Mouse (Mus musculus): ENCODE results near the gene Ogg1. TPM values are rescaled to one million over a fixed set of nuclear protein-coding genes. Genes with fewer than 3 reads are reported as not detected.
"Not testable (repeated sequence)": the region's sequence is repeated elsewhere in the genome, so short reads cannot be mapped to it uniquely, and the experiment has no call there.

Ogg1 gene
- total RNA-seq, 1 experiment from 2014 or later = 9.8 TPM

DNA sequence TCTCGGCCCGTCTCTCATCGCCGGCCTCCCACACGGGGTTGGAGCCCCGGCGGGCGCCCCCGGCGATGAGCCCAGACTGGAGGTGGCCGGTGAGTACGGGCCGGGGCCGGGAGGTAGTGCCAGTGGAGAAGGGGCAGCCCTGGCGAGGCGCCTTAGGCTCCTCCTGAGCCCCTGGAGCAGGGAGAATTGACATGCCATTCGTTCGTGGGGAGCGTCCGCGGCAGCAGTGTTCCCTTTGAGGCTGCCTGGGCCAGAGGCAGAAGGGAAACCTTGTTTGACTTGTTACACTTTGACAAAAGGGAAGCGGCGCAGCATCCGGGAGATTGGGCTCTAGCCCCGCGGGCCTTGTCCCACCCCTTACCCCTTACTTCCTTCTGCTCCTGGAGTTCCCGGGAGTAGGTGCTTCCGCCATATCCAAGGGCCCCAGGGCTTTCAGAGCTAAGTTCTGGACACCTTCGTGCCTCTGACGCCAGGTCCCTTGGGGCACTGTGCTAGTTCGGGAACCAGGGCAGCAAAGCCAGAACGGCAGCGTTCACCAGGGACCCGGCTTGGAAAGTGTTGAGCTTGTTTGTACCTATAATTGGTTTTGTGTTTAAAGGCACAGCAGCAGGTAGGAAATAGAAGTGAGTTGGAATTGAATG lies 19.2 kb upstream of the Ogg1 start:
- ATAC-seq (replicated peaks in 1 of 2; ENCODE audit: insufficient read depth in 1 of 2, low FRiP score in 2 of 2, low TSS enrichment in 1 of 2, low read depth in 1 of 2, poor library complexity in 2 of 2, severe bottlenecking in 2 of 2) = peak in 1 of 2 experiments; percentile 13; a peak in 2 of 4 replicates

DNA sequence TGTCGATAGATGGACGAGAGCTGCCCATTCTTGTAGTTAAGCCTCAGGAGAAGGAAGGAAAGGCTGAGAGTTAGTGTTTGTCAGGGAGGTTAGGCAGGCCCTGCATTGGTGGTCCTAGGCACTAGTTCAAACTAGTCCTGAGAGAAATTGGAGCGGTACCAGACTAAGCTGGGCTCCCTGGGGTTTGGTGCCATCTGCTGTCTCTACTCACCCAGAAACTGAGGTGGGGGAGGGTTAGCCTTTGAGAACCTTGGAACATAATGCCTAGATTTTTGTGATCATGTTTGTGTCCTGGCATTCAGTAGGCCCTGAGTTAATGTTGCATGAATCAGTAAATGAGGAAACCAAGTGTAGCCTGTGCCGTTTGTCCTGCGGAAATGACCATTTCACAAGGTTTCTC lies 18.6 kb upstream of the Ogg1 start:
- ATAC-seq (replicated peaks in 1 of 2; ENCODE audit: insufficient read depth in 1 of 2, low FRiP score in 2 of 2, low TSS enrichment in 1 of 2, low read depth in 1 of 2, poor library complexity in 2 of 2, severe bottlenecking in 2 of 2) = no peak; a peak in 1 of 4 replicates

DNA sequence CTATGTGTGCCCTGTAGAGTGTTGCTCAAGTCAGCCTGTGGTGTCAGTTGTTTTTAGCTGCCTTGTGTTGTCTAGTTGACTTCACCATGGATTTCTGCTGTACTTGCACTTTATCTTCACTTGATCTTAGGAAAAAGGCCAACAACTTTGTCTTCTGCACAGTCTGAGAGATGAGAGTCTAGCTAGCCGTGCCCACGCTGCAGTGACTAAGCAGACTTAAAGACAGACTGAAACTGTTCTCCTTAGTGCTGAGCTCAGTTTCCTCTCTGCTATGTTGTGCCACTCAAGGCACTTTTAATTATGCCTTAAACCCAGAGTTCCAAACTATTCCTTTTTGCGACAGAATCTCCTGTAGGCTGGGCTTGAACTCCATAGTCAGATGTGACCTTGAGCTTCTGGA lies 10.8 kb upstream of the Ogg1 start:
- no peak for ATAC-seq (replicated peaks in 1 of 2; ENCODE audit: insufficient read depth in 1 of 2, low FRiP score in 2 of 2, low TSS enrichment in 1 of 2, low read depth in 1 of 2, poor library complexity in 2 of 2, severe bottlenecking in 2 of 2)

DNA sequence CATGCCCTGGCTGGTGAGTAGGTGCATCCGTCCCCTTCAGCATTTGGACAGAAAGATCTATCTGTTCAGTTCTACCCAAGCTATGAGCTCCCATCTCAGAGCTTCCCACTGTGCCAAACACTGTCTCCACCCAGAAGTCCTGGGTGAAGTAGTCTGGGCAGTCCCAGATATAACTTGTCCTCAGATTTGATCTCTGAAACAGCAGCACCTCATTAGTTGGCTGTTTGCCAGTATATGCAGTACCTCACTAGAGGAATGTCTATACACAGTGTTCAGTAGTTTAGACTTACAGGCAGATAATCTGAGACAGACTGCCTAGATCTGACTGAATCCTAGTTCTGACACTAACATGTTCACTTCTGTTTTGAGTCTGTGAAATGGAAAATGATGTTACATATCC lies 2.6 kb downstream of the Ogg1 start:
- no peak for ATAC-seq (replicated peaks in 1 of 2; ENCODE audit: insufficient read depth in 1 of 2, low FRiP score in 2 of 2, low TSS enrichment in 1 of 2, low read depth in 1 of 2, poor library complexity in 2 of 2, severe bottlenecking in 2 of 2)

DNA sequence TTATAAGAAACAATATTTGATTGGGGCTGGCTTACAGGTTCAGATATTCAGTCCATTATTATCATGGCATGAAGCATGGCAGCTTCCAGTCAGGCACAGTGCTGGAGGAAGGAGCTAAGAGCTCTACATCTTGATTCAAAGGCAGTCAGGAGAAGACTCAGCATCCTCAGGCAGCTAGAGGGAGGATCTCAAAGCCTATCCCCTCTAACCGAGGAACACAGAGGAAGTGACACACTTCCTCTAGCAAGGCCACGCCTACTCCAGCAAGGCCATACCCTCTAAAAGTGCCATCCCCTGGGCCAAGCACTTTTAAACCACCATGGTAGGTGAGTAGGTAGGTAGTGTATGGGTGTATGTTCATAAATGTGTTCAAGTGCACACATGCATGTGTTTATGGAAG lies 3.8 kb downstream of the Ogg1 start:
- ATAC-seq (replicated peaks in 1 of 2; ENCODE audit: insufficient read depth in 1 of 2, low FRiP score in 2 of 2, low TSS enrichment in 1 of 2, low read depth in 1 of 2, poor library complexity in 2 of 2, severe bottlenecking in 2 of 2) = peak; percentile 70 to 73

DNA sequence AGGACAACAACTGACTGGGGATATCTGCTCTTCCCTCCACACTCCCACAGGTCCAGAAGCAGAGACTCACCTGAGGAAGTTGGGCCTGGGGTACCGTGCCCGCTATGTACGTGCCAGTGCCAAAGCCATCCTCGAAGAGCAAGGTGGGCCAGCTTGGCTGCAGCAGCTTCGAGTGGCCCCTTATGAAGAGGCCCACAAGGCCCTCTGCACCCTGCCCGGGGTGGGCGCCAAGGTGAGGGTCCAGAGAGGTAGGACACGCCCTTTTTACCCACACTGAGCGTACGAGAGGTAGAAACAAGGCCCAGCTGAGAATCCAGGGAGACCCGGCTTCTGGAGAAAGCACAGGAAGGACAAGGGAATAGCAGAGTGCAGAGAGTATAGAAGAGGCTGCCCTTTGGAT lies 4.9 kb downstream of the Ogg1 start:
- ATAC-seq (replicated peaks in 1 of 2; ENCODE audit: insufficient read depth in 1 of 2, low FRiP score in 2 of 2, low TSS enrichment in 1 of 2, low read depth in 1 of 2, poor library complexity in 2 of 2, severe bottlenecking in 2 of 2) = no peak

DNA sequence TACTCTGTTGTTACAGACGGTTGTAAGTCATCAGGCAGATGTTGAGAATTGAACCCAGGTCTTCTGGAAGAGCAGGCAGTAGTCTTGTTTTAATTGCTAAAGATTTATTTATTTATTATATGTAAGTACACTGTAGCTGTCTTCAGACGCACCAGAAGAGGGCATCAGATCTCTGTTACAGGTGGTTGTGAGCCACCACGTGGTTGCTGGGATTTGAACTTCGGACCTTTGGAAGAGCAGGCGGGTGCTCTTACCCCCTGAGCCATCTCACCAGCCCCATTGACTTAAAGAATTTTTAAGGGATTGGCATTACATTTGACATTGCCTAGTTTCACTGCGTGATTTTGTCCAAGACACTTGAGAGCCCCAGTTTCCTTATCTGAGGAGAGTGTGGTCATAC lies 6.0 kb downstream of the Ogg1 start:
- ATAC-seq (replicated peaks in 1 of 2; ENCODE audit: insufficient read depth in 1 of 2, low FRiP score in 2 of 2, low TSS enrichment in 1 of 2, low read depth in 1 of 2, poor library complexity in 2 of 2, severe bottlenecking in 2 of 2) = not testable (repeated sequence)

DNA sequence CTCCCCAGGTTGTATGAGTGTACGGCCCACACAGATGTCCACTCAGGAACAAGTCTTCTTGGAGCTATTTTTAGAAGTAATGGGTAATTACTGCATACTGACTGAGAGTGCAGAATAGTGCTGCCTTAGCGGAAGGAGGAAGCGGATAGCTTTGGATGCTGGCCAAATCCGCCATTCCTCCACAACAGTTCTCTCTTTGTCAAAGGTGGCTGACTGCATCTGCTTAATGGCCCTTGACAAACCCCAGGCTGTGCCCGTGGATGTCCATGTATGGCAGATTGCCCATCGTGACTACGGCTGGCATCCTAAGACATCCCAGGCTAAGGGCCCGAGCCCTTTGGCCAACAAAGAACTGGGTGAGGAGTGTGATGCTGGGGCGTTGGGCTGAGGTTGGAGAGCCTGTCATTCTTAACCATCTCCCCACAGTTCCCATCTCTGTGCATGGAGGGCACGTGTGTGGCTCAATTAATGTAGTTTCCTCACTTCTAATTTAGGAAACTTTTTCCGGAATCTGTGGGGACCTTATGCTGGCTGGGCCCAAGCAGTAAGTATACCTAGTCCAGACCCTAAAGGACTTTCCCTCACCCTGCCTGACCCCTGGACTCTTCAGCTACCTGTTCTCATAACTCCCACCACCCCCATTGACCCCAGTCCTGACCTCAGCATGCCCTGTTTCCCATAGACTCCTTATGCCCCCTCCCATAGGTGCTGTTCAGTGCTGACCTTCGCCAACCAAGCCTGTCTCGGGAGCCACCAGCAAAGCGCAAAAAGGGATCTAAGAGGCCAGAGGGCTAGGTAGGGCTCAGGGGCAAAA lies 6.6 kb downstream of the Ogg1 start:
- ATAC-seq (replicated peaks in 1 of 2; ENCODE audit: insufficient read depth in 1 of 2, low FRiP score in 2 of 2, low TSS enrichment in 1 of 2, low read depth in 1 of 2, poor library complexity in 2 of 2, severe bottlenecking in 2 of 2) = no peak

DNA sequence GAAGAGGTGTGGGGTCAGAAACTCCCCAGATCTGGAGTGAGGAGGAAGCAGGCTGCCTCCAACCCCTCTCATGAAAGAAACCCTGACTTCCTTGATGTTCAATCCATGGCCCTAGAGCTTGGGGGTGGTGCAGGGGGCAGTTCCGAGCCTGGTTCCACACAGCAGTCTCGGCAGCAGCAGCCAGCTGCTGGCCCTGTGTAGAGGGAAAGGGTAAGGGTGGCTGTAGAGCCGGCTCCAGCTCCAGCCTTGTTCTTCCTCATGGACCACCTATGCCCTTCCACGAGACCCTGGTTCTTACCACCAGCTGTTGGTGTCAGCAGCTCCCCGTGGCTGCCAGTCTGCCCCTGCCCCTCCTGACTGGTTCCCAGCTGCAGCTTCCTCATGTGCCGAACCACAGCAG lies 7.4 kb downstream of the Ogg1 start:
- no peak for ATAC-seq (replicated peaks in 1 of 2; ENCODE audit: insufficient read depth in 1 of 2, low FRiP score in 2 of 2, low TSS enrichment in 1 of 2, low read depth in 1 of 2, poor library complexity in 2 of 2, severe bottlenecking in 2 of 2)

DNA sequence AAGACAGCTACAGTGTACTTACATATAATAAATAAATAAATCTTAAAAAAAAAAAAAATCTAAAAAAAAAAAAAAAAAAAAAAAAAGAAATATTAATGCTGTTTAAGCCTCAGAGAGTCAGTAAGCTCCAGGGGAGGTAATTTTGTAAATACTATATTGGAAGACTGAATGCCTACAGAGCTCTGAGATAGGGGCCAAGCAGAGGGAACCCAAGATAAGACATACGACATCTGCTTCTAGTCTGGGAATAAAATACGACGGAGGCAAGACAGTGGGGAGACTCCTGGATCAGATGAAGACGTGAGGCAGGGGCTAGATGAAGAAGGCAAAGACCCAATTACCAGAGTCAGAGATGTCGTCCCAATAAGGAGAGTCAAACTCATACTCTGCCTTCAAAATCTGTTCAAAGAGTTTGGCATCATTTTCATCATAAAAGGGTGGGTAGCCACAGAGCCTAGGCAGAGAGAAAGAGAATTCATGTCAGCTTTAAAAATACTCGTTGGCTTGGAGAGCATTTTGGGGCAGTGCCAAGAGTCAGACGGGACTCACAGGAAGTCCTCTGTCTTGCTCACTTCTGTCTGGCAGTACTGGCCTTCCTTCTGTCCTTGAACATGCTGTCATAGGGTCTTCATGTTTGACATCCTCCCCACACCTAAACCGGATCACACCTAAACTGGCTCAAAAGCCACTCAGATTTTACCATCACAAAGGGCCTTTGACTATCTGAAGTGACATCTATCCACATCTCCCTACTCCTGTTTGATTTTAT lies 10.3 kb downstream of the Ogg1 start:
- no peak for ATAC-seq (replicated peaks in 1 of 2; ENCODE audit: insufficient read depth in 1 of 2, low FRiP score in 2 of 2, low TSS enrichment in 1 of 2, low read depth in 1 of 2, poor library complexity in 2 of 2, severe bottlenecking in 2 of 2)

DNA sequence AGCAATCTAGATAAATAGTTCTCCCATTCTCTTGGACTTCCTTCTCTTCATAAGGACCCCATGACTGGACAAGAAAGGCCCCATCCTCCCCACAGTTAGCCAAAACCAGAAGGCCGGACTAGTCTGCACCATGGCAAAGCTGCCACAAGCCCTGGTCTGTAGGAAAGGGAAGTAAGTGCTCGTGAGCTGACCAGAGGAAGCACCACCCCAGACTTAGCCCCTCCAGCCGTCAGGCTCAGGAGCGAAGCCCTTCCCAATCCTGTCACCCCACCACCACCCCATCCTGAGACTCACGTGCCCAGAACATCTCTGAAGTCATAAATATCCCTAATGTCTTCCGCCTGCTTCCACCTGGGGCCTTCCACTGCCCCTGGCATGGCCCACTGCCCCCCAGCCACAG lies 14.8 kb downstream of the Ogg1 start:
- ATAC-seq (replicated peaks in 1 of 2; ENCODE audit: insufficient read depth in 1 of 2, low FRiP score in 2 of 2, low TSS enrichment in 1 of 2, low read depth in 1 of 2, poor library complexity in 2 of 2, severe bottlenecking in 2 of 2) = peak; percentile 23 to 40; a peak in 1 of 4 replicates

DNA sequence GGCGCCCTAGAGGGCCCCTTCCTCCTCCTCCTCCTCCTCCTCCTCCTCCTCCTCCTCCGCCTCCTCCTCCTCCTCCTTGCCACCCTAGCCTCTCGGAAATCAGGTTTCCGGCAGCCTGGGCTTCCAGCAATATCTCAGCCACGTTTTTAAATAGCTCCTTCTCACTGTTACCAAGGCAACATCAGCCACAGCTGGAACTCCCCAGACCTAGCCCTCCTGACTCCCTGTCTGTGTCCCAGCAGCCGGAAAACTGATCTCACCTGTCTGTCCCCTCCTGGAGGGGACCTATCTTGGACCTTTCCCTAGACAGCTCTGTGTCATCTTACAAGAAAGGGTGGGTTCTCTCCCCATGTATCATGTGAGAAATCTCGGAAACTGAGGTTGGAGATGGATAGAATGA lies 15.5 kb downstream of the Ogg1 start:
- no peak for ATAC-seq (replicated peaks in 1 of 2; ENCODE audit: insufficient read depth in 1 of 2, low FRiP score in 2 of 2, low TSS enrichment in 1 of 2, low read depth in 1 of 2, poor library complexity in 2 of 2, severe bottlenecking in 2 of 2)

DNA sequence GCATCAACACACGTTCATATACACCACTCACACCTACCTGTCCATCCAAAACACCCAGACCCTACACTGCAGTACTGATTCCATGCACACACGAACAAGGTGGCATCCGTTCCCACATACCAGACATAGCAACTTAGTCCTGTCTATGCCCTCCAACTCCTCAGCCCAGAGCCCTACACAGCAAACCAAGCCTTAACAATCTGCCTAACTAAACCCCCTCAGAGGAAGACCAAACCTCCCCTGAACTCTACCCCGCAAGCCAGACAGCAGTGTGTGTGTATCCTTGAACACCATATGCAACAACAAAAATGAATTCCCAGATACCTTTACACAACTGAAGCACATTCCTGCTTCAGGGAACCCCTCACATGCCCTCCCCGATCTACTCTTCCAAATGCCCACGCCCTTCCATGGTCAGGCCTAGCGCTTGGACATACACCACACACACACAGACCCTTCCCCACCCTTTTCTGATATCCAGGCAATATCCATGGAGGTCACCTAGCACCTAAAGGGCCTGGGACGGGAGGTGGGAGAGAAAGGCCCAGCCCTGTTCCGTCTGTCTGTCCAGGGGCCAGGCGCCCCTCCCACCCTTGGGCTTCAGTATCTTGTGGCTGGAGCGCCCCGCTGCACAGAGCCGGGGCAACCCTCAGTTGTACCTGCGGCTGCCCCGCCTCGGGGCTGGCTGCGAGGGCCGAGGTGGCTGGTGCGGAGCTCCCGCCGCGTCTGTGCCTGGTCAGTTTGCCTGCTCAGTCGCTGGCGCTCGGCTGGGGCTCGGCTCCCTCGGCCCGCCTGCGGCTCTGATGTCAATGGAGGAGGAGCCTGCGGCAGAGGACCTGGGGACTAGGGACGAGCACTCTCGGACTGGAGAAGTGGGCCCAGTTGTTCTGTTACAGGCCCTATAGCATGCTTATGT lies 16.7 kb downstream of the Ogg1 start, which contains the start of gene Camk1:
Gene Camk1 (minus strand): TSS at position 808 of the 916 bp plus-strand sequence.
- peak; percentile 85 to 88 for ATAC-seq (replicated peaks in 1 of 2; ENCODE audit: insufficient read depth in 1 of 2, low FRiP score in 2 of 2, low TSS enrichment in 1 of 2, low read depth in 1 of 2, poor library complexity in 2 of 2, severe bottlenecking in 2 of 2)

DNA sequence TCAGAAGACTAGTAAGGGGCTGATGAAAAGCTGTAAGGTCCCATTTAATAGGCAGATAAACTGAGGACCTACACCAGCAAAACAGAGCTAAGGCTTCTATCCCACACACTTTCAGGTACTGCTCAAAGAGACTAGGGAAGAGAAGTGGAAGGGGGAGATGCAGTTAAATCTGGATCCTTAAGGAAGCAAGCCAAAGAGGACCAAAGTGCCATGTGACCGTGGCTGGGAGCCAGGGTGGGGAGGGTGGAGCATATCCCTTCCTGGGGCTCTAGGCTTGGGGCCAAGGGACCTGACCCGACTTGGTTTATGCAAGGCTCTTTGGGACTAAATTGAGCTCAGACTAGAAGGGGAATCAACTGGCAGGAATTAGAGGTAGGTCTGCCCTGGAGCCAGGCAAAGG lies 17.5 kb downstream of the Ogg1 start:
- ATAC-seq (replicated peaks in 1 of 2; ENCODE audit: insufficient read depth in 1 of 2, low FRiP score in 2 of 2, low TSS enrichment in 1 of 2, low read depth in 1 of 2, poor library complexity in 2 of 2, severe bottlenecking in 2 of 2) = no peak

DNA sequence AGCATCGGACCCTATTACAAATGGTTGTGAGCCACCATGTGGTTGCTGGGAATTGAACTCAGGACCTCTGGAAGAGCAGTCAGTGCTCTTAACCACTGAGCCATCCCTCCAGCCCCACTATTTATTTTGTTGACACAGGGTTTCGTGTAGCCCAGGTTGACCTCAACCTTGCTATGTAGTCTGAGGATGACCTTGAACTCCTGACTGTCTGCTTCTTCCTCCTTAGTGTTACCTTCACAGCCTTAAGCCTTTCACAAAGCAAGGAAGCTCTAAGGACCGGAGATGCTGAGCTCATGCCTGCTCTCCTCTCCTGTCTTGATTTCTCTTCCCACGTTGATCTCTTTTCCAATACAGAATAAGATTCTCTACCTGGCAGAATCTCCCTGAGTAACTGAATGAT lies 20.1 kb downstream of the Ogg1 start:
- no peak for ATAC-seq (replicated peaks in 1 of 2; ENCODE audit: insufficient read depth in 1 of 2, low FRiP score in 2 of 2, low TSS enrichment in 1 of 2, low read depth in 1 of 2, poor library complexity in 2 of 2, severe bottlenecking in 2 of 2)

DNA sequence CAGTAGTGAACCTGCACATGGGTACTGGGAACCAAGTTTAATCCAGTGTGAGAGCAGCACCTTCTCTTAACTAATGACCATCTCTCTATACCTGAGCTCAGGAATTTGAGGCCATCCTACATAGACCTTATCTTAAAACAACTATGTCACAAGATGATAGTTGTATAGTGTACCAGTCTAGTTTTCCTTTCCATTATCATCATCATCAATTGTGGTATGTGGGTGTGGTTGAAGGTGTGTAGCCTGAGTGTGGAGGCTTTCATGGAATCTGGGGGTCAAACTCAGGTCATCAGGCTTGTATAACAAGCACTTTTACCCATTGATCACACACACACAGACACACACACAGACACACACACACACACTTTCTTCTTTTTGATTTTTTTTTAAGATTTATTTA lies 23.8 kb downstream of the Ogg1 start:
- ATAC-seq (replicated peaks in 1 of 2; ENCODE audit: insufficient read depth in 1 of 2, low FRiP score in 2 of 2, low TSS enrichment in 1 of 2, low read depth in 1 of 2, poor library complexity in 2 of 2, severe bottlenecking in 2 of 2) = no peak

DNA sequence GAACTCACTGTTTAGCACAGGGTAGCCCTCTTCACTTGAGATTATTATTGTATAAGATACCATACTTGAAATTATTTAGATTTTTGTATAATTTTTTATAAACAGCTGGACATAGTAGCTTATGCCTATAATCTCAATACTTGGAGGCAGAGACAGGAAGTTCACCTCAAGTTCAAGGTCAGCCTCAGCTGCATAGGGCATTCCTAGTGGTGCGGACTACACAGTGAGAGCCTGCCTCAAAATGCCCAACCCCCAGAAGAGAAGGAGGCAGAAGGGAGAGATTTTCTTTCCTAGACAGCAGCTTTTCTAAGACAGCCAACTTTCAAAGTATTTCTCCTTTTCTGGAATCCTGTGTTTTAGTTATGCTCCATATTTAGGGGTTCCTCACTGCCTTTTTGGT lies 24.4 kb downstream of the Ogg1 start:
- no peak for ATAC-seq (replicated peaks in 1 of 2; ENCODE audit: insufficient read depth in 1 of 2, low FRiP score in 2 of 2, low TSS enrichment in 1 of 2, low read depth in 1 of 2, poor library complexity in 2 of 2, severe bottlenecking in 2 of 2)
